Mouse (Mus musculus): ENCODE measurements around the gene Nek7. TPM values are rescaled to one million over a fixed set of nuclear protein-coding genes. Genes with fewer than 3 reads are reported as not detected.

The Nek7 gene
- polyA plus RNA-seq, 1 experiment from 2014 or later = 21.8 TPM

DNA sequence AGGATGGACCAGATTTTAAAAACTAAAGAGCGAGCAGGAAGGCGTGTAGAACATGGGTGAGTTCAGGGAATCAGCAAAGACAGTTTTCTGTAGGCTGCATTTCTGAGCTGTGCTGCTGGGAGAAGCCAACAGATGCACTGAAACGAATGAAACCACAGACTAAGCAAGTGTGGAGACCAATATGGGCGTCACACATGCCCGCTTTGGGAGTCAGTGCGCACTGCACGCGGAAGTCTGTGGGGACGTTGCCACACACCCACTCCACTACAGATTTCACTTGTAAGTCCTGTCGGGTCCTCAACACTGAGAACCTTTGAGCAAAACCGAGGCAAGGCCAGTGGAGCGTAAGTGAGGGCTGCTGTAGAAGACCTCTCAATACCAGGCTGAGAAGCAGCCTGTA lies 59.2 kb downstream of the Nek7 start:
- no peaks in the 10 kb centered on the region for H3K9me3 ChIP-seq
- H3K9ac ChIP-seq (replicated peaks) = no peak overlapping the region
- WGBS = 93% methylated on average over 12 of the region's 12 CpGs
- no peak overlapping the region for H3K27ac ChIP-seq
- no peak overlapping the region for H3K4me2 ChIP-seq (replicated peaks)
- H3K27me3 ChIP-seq = no peaks in the 10 kb centered on the region
- no peak for ATAC-seq
- no peak overlapping the region for H3K4me3 ChIP-seq (replicated peaks)
- H3K36me3 ChIP-seq = no peaks in the 10 kb centered on the region
- peaks cover 11% of the 10 kb centered on the region for H3K4me1 ChIP-seq (replicated peaks)

DNA sequence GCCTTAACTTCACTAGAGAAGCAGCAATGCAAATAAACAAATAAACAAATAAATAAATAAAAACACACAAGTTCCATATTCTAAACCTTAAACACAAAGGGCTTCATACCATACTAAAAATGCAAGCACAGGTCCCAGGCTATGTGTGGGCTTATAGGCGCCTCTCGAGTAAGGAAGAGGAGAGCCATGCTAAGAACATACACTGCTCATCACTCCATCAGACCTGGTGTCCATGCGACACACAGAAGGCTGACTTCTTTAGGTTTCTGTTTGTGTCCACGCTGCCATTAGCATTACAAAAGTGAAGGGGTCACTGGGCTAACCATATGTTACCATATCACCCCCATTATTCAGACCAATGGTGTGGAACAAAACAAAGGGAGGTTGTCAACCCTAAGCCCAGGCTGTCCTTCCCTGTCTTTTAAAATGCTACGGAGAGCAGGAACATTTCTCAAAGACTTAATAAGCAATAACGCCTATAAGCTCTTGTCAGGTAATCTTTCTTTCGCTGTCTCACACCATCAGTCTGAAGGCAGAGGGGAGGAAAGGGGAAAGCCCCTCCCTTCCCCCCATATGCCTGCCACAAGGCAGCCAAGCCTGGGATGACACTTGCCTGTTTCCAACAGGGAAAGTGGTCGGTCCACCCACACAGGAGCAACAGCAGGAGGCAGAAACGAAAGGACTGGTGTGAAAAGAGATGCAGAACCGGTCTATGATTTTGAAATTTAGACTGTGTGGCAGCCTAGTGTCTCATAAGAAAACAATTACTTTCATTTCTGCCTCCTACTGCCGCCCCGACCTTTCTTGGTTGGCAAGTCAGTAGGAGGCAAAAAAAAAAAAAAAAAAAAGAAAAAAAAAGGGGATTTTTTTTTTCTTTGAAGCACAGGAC lies 60.5 kb downstream of the Nek7 start:
- Histone ChIP-seq H3K4me1 (replicated peaks) (peaks cover 11% of the 10 kb centered on the region), H3K27me3 (no peaks in the 10 kb centered on the region), H3K36me3 (no peaks in the 10 kb centered on the region), H3K9me3 (no peaks in the 10 kb centered on the region), H3K4me2 (replicated peaks) (peak overlapping the region; percentile 25), H3K27ac (peak overlapping the region; percentile 70), H3K9ac (replicated peaks) (no peak overlapping the region; the same call in 1 of the 2 replicates), H3K4me3 (replicated peaks) (no peak overlapping the region)
- ATAC-seq = peak; percentile 78
- WGBS = 19% methylated on average over 12 of the region's 12 CpGs

DNA sequence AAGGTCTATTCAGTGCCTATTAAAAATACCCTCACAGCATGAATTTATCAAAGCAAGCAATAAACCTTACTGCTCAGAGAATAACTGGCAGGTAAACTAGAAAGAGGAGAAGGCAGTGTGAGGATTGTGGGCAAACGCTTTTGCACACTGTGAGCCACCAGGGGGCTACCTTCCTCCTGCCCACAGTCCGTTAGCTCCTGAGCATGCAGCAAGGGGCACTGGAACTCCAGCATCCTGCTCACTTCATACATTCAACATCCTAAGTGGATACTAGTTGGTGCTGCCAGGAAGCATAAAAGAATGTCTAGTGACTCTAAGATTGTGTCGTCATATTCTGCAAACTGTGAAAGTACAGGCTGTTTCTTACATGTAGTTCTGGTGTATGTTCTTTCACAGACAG lies 61.6 kb downstream of the Nek7 start:
- WGBS = 59% methylated on average over 3 of the region's 3 CpGs
- no peaks in the 10 kb centered on the region for H3K27me3 ChIP-seq
- no peaks in the 10 kb centered on the region for H3K9me3 ChIP-seq
- no peak overlapping the region for H3K4me3 ChIP-seq (replicated peaks)
- H3K4me2 ChIP-seq (replicated peaks) = no peak overlapping the region
- H3K4me1 ChIP-seq (replicated peaks) = peaks cover 11% of the 10 kb centered on the region
- no peaks in the 10 kb centered on the region for H3K36me3 ChIP-seq
- H3K27ac ChIP-seq = no peak overlapping the region
- no peak overlapping the region for H3K9ac ChIP-seq (replicated peaks)
- ATAC-seq = no peak

DNA sequence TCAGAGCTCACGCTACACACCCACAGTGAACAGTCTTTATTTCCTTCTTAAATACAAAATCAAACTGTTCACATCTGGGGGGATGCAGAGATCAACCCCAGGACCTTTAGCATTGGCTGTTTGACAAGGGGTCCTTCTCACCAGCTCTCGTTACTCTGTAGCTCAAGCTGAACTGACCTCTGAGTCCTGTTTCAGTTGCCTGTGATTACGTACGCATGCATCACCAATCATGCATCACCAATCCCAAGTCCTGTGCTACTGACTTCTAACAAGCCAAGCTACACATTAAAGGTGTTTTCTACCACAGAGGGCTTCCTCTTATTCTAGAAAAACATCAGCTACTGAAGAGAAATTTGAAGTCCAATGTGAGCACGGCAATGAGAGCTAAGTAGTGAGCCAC lies 65.0 kb downstream of the Nek7 start:
- peaks cover 10% of the 10 kb centered on the region for H3K4me1 ChIP-seq (replicated peaks)
- no peak overlapping the region for H3K4me3 ChIP-seq (replicated peaks)
- no peak overlapping the region for H3K4me2 ChIP-seq (replicated peaks)
- H3K9ac ChIP-seq (replicated peaks) = no peak overlapping the region
- H3K9me3 ChIP-seq = no peaks in the 10 kb centered on the region
- no peaks in the 10 kb centered on the region for H3K27me3 ChIP-seq
- no peaks in the 10 kb centered on the region for H3K36me3 ChIP-seq
- H3K27ac ChIP-seq = no peak overlapping the region
- ATAC-seq = no peak
- WGBS = 76% methylated on average over 5 of the region's 5 CpGs

DNA sequence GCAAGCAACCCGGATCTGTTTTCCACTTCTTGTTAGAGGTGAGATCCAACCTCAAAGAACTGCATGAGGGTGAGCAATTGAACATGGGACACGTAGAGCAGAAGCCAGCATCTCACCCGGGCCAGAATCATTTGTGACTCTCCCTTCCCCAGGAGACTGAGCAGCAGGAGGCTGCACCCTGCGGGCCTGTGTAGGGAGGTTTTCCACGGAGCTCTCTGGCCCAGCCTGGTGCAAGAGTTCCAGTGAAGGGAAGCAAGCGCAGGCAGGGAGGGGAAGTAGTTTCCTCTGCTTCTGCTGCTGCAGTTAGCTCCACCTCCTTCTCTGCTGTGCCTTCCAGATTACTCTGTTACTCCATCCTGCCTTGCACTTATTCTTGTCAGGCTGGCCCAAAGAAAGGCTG lies 69.8 kb downstream of the Nek7 start:
- H3K9me3 ChIP-seq = no peaks in the 10 kb centered on the region
- ATAC-seq = no peak
- no peak overlapping the region for H3K9ac ChIP-seq (replicated peaks)
- WGBS = 63% methylated on average over 6 of the region's 6 CpGs
- H3K4me1 ChIP-seq (replicated peaks) = peaks cover 12% of the 10 kb centered on the region
- no peak overlapping the region for H3K4me2 ChIP-seq (replicated peaks)
- no peaks in the 10 kb centered on the region for H3K36me3 ChIP-seq
- H3K27me3 ChIP-seq = no peaks in the 10 kb centered on the region
- H3K4me3 ChIP-seq (replicated peaks) = no peak overlapping the region
- no peak overlapping the region for H3K27ac ChIP-seq

DNA sequence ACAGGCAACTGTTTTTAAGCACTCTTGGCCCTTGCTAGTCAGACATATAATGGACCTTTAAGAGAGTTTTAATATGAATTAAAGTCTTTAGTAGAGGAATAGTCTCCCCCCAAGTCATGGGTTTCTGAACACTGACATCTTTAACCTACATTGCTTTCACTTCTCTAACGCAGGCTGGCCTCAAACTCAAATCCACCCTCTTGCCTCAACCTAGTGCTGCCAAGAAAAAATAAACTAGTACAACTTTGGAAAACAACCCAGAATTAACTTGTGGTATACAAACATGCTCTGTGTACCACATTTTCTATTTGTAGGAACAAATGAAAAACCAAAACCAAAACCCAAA lies 77.8 kb downstream of the Nek7 start:
- 0 out of 2 replicates have a peak, but pooled peaks cover 3% of the 10 kb centered on the region for H3K4me1 ChIP-seq (replicated peaks)
- H3K4me2 ChIP-seq (replicated peaks) = no peak overlapping the region
- no peak for ATAC-seq
- no peaks in the 10 kb centered on the region for H3K27me3 ChIP-seq
- H3K9ac ChIP-seq (replicated peaks) = no peak overlapping the region
- H3K27ac ChIP-seq = no peak overlapping the region
- H3K36me3 ChIP-seq = no peaks in the 10 kb centered on the region
- no peaks in the 10 kb centered on the region for H3K9me3 ChIP-seq
- WGBS = 79% methylated on average over 1 of the region's 1 CpGs
- H3K4me3 ChIP-seq (replicated peaks) = no peak overlapping the region

DNA sequence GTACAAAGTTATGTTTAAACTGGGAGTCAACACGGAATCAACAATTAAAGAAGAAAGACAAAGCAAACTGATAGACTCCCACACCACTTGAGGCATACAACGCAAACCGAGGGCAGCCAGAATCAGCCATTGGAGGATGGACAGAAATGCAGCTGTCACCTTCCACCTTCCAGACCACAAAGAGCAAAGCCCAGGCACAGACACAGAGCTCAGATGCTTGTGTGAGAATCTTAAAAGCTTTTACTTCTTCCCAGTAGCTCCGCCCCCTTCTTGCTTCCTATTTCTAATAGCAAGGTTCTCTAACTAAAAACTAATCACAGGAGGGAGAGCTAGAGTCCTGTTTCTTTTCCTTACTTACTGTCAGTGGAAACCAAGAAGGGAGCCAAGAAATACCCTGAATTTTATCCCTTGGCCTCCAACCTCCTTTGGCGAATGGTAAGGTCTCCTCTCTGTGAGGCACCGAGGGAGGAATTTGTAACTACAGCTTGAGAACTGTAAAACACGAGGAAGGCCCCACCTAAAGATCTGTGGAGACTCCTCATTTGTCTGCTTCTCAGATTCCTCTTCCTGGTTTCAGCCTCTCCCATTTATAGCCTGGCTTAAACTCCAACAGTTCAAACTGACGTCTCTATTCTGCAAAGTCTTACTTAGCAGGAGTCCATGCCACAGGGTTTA lies 78.3 kb downstream of the Nek7 start:
- no peak overlapping the region for H3K4me3 ChIP-seq (replicated peaks)
- no peak overlapping the region for H3K9ac ChIP-seq (replicated peaks)
- no peaks in the 10 kb centered on the region for H3K36me3 ChIP-seq
- H3K4me1 ChIP-seq (replicated peaks) = 0 out of 2 replicates have a peak, but pooled peaks cover 5% of the 10 kb centered on the region
- 74% methylated on average over 8 of the region's 8 CpGs for WGBS
- H3K4me2 ChIP-seq (replicated peaks) = no peak overlapping the region
- no peak overlapping the region for H3K27ac ChIP-seq
- no peak for ATAC-seq
- H3K27me3 ChIP-seq = no peaks in the 10 kb centered on the region
- H3K9me3 ChIP-seq = no peaks in the 10 kb centered on the region

DNA sequence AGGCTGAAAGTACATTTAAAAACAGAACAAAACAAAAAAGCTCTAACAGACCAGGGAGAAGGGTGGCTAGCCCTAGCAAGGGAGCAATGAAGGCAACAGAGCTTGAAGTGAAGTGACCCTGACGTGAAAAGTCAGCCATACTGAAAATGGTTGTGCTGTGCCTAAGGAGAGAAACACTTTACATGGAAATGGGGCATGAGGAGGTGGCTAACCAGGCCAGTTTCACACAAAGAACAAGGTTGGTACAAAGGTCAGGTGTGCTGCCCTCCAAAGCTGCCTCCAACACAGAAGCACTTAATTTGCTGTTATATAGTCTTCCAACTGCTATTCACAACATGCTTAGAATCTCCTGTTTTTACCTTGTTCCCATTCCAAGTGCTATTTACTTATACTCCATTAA lies 80.2 kb downstream of the Nek7 start:
- Histone ChIP-seq H3K27ac (no peak overlapping the region), H3K4me1 (replicated peaks) (peaks cover 14% of the 10 kb centered on the region), H3K9me3 (no peaks in the 10 kb centered on the region), H3K4me3 (replicated peaks) (no peak overlapping the region), H3K9ac (replicated peaks) (no peak overlapping the region), H3K27me3 (no peaks in the 10 kb centered on the region), H3K36me3 (no peaks in the 10 kb centered on the region), H3K4me2 (replicated peaks) (no peak overlapping the region)
- ATAC-seq = no peak
- WGBS = 42% methylated on average over 1 of the region's 1 CpGs

DNA sequence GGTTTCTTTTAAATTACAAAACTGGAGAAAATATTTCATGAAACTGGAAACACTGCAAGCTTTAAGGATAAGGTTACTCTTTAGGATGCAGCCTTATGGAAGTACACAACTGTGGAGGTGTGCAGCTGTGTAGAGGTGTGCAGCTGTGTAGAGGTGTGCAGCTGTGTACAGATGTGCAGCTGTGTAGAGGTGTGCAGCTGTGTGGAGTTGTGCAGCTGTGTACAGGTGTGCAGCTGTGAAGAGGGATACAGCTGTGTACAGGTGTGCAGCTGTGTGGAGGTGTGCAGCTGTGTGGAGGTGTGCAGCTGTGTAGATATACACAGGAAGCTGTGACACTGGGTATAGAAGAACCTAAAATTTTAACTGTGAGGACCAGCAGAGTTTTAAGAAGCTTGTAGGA lies 81.7 kb downstream of the Nek7 start:
- H3K9me3 ChIP-seq = no peaks in the 10 kb centered on the region
- H3K4me1 ChIP-seq (replicated peaks) = peaks cover 14% of the 10 kb centered on the region
- no peaks in the 10 kb centered on the region for H3K27me3 ChIP-seq
- no peak overlapping the region for H3K27ac ChIP-seq
- H3K9ac ChIP-seq (replicated peaks) = no peak overlapping the region
- H3K4me2 ChIP-seq (replicated peaks) = no peak overlapping the region
- H3K4me3 ChIP-seq (replicated peaks) = no peak overlapping the region
- no peak for ATAC-seq
- no peaks in the 10 kb centered on the region for H3K36me3 ChIP-seq

DNA sequence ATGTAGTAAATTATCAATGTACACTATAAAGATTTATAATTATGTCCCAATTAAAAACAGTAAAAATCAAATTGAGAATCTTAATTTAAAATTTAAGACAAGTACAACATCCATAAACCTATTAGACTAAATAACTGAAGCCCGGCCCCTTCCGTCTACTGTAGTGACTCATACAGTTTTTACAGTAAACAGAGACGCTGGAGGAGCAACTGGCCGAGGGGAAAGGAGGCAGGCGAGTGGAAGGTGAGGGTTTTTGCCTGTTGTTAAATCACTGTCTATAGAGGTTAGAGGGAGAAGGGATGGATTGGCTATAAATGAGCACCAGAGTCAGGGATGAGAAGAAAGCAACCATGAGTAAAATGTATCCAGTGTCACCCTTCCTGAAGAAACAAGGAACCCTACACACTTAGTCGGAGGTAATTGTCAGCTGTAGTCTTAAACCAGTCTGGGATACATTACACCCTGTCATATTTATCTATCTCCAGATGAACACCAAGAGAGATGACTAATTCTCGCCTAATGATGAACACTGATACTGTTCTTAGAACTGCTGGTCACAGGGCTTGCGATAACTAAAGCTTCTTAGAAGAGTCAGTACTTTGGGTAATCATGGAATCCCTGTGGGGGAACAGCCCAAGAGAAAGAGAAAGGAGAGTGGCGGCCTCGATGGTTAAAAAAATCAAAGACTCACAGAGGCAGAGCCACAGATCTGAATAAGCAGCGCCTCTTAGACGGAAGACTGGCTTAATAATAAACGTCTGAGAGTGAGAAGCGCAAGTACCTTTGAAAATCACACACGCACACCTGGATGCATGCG lies 84.0 kb downstream of the Nek7 start:
- no peak overlapping the region for H3K9ac ChIP-seq (replicated peaks)
- H3K36me3 ChIP-seq = no peaks in the 10 kb centered on the region
- WGBS = 66% methylated on average over 16 of the region's 16 CpGs
- H3K27ac ChIP-seq = no peak overlapping the region
- ATAC-seq = peak; percentile 39; the same call in 1 of the 2 replicates
- no peaks in the 10 kb centered on the region for H3K9me3 ChIP-seq
- no peak overlapping the region for H3K4me3 ChIP-seq (replicated peaks)
- peaks cover 14% of the 10 kb centered on the region for H3K4me1 ChIP-seq (replicated peaks)
- H3K27me3 ChIP-seq = no peaks in the 10 kb centered on the region
- no peak overlapping the region for H3K4me2 ChIP-seq (replicated peaks)

DNA sequence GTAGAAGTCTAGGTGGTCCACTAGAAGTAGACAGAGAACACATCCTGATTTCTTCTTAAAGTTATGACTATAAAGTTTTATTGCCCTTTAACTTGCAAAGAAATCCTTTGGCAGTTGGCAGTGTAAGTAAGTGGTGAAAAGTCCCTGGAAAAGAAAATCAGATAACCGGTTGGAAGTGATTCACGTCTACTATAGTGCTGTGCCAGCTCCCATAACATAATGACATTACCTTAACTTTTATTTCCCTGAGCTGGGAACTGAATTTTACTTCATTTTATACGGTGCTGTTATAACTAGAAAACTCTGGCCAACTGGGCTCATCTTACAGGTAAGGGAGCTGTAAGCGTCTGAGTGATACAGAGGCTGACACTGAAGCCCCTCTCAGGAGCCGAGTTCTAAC lies 89.3 kb downstream of the Nek7 start:
- no peak overlapping the region for H3K27ac ChIP-seq
- no peak overlapping the region for H3K4me2 ChIP-seq (replicated peaks)
- no peak for ATAC-seq
- WGBS = 94% methylated on average over 5 of the region's 5 CpGs
- no peaks in the 10 kb centered on the region for H3K36me3 ChIP-seq
- no peak overlapping the region for H3K4me3 ChIP-seq (replicated peaks)
- no peaks in the 10 kb centered on the region for H3K9me3 ChIP-seq
- H3K27me3 ChIP-seq = no peaks in the 10 kb centered on the region
- no peak overlapping the region for H3K9ac ChIP-seq (replicated peaks)
- H3K4me1 ChIP-seq (replicated peaks) = 0 out of 2 replicates have a peak, but pooled peaks cover 2% of the 10 kb centered on the region

DNA sequence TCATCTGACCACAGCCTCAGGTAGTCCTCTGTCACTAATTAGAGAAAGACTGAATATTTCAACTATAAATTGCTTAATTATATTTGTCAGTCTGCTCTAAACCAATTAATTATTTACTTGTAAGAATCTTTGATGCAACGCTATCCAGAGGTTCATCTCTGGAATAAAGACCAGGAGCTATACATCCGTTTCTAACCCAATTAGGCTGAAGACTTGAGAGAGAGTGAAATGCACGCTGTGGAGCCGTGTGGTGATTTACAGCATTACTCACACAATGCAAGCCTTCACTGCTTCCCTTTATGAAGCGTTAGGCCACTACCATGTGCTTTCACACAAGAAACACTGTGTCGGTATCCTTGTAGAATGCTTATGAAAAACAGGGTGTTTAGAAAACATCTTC lies 96.0 kb downstream of the Nek7 start:
- Histone ChIP-seq H3K9ac (replicated peaks) (no peak overlapping the region), H3K36me3 (no peaks in the 10 kb centered on the region), H3K27me3 (no peaks in the 10 kb centered on the region), H3K9me3 (no peaks in the 10 kb centered on the region), H3K4me1 (replicated peaks) (no peaks in the 10 kb centered on the region; the same call in 1 of the 2 replicates), H3K4me2 (replicated peaks) (no peak overlapping the region), H3K4me3 (replicated peaks) (no peak overlapping the region), H3K27ac (peak overlapping the region; percentile 71)
- 52% methylated on average over 6 of the region's 6 CpGs for WGBS
- peak; percentile 85 for ATAC-seq
